Mouse (Mus musculus) liver, adult 2 months (tissue): Measurements from ENCODE around the gene Capn1.
A peak's percentile ranks its signal among the peaks of the same experiment; 100 is the strongest.

Experiments
- CTCF ChIP-seq: fragments of 200-500 bp; IDR thresholded peaks from 2 replicates; pipeline ENCODE4 v1.5.1; 2011; ENCODE audit warnings: low read depth, low read length, control low read depth
- POLR2A ChIP-seq: fragments of 200-500 bp; IDR thresholded peaks from 2 replicates; pipeline ENCODE4 v1.6.1; 2011; ENCODE audit warnings: low read length, control low read depth; ENCODE audit not compliant: insufficient read depth; ENCODE audit errors: extremely low read depth

DNA sequence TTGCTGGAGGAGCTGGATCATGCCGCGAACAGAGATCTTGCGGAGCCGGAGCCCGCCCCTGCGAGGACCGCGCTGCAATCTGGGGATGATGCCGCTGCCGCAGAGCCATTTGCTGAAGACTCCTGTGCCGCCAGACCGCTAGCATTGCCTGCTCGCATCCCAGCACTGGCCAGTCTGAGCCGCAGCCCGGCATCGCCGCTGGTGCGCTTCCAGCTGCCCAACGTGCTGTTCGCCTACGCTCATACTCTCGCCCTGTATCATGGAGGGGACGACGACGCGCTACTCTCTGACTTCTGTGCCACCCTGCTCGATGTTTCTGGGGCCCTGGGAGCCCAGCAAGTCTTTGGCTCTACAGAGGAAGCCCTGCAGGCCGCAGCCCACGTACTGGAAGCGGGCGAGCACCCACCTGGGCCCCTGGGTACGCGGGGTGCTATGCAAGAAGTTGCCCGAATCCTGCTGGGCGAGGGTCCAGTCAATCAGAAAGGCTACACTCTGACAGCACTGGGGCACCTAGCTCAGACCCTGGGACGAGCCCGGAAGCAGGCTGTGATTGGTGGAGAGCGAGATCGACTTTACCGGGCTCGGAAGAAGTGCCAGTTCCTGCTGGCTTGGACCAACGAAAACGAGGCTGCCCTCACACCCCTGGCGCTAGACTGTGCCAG is 46.1 kb upstream of the Capn1 start:
- TF ChIP-seq POLR2A (peak; percentile 52; the same call in 1 of the 2 replicates), CTCF (no peak)
